Mouse (Mus musculus) forebrain, embryonic 15.5 days (tissue): ENCODE measurements around the gene Dhdh. TPM values are rescaled to one million over a fixed set of nuclear protein-coding genes. Genes with fewer than 3 reads are reported as not detected.
"Not testable (repeated sequence)": the region's sequence is repeated elsewhere in the genome, so short reads cannot be mapped to it uniquely, and the experiment has no call there.

Experiments
- ATAC-seq: fragments of 200-750 bp; cut with Nextera tagmentation; replicated peaks from 2 replicates; pipeline ENCODE4 v1.8.0; 2017; ENCODE audit warnings: mild to moderate bottlenecking, moderate TSS enrichment, moderate library complexity
- H3K27ac ChIP-seq: fragments of 300-500 bp; sonication (generic); replicated peaks from 2 replicates; pipeline ENCODE4 v1.5.1; 2015; ENCODE audit warnings: mild to moderate bottlenecking, inconsistent platforms
- H3K27me3 ChIP-seq: fragments of 300-500 bp; sonication (generic); 2 replicates; pipeline ENCODE4 v1.6.1; 2015; ENCODE audit warnings: inconsistent platforms
- H3K36me3 ChIP-seq: fragments of 300-500 bp; sonication (generic); 2 replicates; pipeline ENCODE4 v1.6.1; 2015; ENCODE audit warnings: mild to moderate bottlenecking, inconsistent platforms
- H3K4me1 ChIP-seq: fragments of 300-500 bp; sonication (generic); 2 replicates; pipeline ENCODE4 v1.6.1; 2015; ENCODE audit warnings: inconsistent platforms
- H3K4me2 ChIP-seq: fragments of 300-500 bp; sonication (generic); replicated peaks from 2 replicates; pipeline ENCODE4 v1.6.1; 2015; ENCODE audit warnings: mild to moderate bottlenecking, inconsistent platforms
- H3K4me3 ChIP-seq: fragments of 300-500 bp; sonication (generic); 2 replicates; pipeline ENCODE4 v1.5.1; 2015; ENCODE audit warnings: mild to moderate bottlenecking, inconsistent platforms
- H3K9ac ChIP-seq: fragments of 300-500 bp; sonication (generic); replicated peaks from 2 replicates; pipeline ENCODE4 v1.6.1; 2015; ENCODE audit warnings: mild to moderate bottlenecking, inconsistent platforms
- H3K9me3 ChIP-seq: fragments of 300-500 bp; sonication (generic); 2 replicates; pipeline ENCODE4 v1.6.1; 2016; ENCODE audit warnings: inconsistent platforms
- WGBS: fragments of 180-500 bp; shearing (Covaris S2); methylation state at CpG from one replicate; pipeline ENCODE4 v1.1.7; 2015; ENCODE audit warnings: mixed read lengths; 5-methylcytosine and 5-hydroxymethylcytosine counted together
- polyA plus RNA-seq: library from polyadenylated mRNA; unstranded; fragments of >200 nt; fragmentation: Nextera tagmentation; extraction: Ambion mirVana; gene quantifications from 2 replicates; pipeline ENCODE4 v1.2.1, GENCODE M21; 2015

Gene Dhdh
- polyA plus RNA-seq, result 2.3 and 2.6 TPM in 2 replicates

DNA sequence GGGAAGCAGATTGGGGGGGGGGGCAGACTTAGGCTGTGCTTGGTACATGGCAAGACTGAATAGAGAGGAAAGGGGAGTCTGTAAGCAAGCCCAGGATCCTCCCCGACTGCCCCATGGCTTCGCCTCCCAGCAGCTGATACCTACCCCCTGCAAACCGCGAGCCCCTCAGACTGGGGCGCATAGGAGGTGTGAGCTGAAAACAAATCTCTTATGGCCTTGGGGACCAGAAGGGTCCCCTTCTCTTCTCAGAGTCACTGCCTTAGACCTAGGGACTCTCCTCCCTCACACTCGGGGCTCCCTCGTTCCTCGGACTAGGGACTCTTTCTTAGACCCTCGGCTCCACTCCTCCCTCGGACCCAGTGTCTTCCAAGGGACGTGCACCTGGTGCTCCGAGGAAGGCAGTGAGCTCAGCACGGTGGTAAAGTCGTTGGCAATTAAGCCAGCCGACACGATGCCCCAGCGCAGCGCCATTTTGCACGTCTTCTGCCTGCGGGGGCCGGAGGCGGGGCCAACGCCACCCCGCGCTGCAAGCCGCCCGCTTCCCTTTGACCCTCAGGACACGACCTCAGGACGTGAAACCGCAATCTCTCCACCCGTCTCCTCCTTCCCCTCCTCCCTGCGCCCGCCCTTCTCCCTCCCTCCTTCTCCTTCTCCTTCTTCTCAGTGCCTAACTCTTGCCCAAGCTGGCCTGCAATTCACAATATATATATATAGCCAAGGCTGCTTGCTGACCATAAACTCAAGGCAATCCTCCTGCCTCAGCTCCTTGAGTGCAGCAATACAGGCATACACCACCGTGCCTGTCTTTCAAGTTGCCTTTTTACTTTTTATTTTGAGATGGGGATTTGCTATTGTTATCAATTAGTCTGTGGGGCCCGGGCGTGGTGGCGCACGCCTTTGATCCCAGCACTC lies at the start of gene Dhdh:
Gene Dhdh (minus strand): TSS at position 513 of the 912 bp plus-strand sequence.
- no peaks in the 10 kb centered on the region for H3K9me3 ChIP-seq
- H3K4me1 ChIP-seq, result peaks cover 16% of the 10 kb centered on the region
- peak within 1 kb of the TSS; percentile 68 for H3K27ac ChIP-seq
- peak within 1 kb of the TSS; percentile 81 for H3K4me2 ChIP-seq
- peaks cover 8% of the 10 kb centered on the region for H3K36me3 ChIP-seq
- peak; percentile 71 for ATAC-seq
- H3K27me3 ChIP-seq, result no peaks in the 10 kb centered on the region
- peak within 1 kb of the TSS; percentile 56 for H3K9ac ChIP-seq
- peak within 1 kb of the TSS; percentile 39 for H3K4me3 ChIP-seq
- 7% methylated on average over 37 of the region's 38 CpGs for WGBS

DNA sequence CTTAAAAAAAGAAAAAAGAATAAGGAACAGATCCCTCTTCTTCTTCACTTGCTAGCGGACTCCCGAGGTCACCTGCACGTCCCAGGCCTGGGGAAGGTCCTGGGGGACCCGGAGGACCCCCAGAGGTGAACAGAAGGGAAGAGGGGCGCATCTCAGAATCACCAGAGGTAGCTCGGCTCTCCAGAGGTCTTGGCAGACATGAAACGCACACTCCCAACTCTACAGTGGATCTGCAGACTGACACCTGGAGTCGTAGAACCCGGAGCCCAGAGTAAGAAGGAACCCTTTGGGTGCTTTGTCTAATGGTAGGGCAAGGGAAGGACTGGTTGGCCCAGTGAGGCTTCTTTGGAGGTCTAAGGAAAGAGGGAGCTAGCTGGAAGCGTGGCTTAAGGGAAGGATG lies 49.0 kb upstream of the Dhdh start:
- Histone ChIP-seq H3K4me2 (peak overlapping the region; percentile 81), H3K9me3 (no peaks in the 10 kb centered on the region), H3K4me3 (peak overlapping the region; percentile 54), H3K36me3 (no peaks in the 10 kb centered on the region), H3K27me3 (no peaks in the 10 kb centered on the region), H3K9ac (peak overlapping the region; percentile 72), H3K27ac (no peak overlapping the region), H3K4me1 (peaks cover 7% of the 10 kb centered on the region)
- 77% methylated on average over 10 of the region's 10 CpGs for WGBS
- ATAC-seq, result peak; percentile 6; the same call in 1 of the 2 replicates

DNA sequence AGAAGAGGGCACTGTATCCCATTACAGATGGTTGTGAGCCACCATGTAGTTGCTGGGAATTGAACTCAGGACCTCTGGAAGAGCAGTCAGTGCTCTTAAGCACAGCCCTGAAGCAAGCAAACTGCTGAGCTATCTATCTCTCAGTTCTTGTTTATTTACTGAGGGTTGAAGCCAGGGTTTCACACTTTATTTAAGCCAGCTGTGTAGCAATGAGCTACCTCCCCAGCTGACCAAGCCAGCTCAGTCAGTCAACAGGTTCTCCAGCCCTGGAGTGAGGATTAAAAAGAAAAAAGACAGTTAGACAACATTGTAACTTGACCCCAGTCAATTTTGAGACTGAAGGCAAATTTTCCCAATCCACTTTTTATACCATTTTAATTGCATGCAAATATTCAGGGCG lies 47.1 kb upstream of the Dhdh start:
- Histone ChIP-seq H3K36me3 (no peaks in the 10 kb centered on the region), H3K4me2 (no peak overlapping the region), H3K4me3 (no peak overlapping the region), H3K27me3 (no peaks in the 10 kb centered on the region), H3K9ac (no peak overlapping the region), H3K4me1 (peaks cover 7% of the 10 kb centered on the region), H3K9me3 (no peaks in the 10 kb centered on the region), H3K27ac (no peak overlapping the region)
- no peak for ATAC-seq
- 76% methylated on average over 1 of the region's 1 CpGs for WGBS

DNA sequence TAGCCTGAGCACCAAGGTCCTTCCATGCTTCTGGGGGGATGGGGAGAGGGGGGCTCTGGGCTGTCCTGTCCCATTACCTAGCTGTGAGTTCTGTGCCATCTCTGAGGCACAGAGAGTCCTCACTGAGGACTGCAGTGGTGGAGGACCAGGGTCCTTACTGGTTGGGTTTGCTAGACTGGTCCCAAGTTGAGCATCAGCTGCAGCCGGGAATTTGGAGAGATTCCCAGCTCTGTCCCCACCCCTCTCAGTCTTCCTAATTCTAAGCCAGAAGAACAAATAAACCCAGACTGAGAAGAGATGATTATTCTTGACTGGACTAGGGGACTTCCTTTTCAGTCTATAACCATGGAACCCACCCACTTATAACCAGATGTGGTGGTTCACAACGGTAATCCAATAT lies 42.0 kb upstream of the Dhdh start:
- no peak overlapping the region for H3K4me3 ChIP-seq
- no peaks in the 10 kb centered on the region for H3K9me3 ChIP-seq
- 66% methylated on average over 2 of the region's 2 CpGs for WGBS
- no peak overlapping the region for H3K9ac ChIP-seq
- no peaks in the 10 kb centered on the region for H3K36me3 ChIP-seq
- H3K4me1 ChIP-seq, result peaks cover 3% of the 10 kb centered on the region; the same call in 1 of the 2 replicates
- no peak for ATAC-seq
- no peak overlapping the region for H3K27ac ChIP-seq
- no peaks in the 10 kb centered on the region for H3K27me3 ChIP-seq
- H3K4me2 ChIP-seq, result no peak overlapping the region

DNA sequence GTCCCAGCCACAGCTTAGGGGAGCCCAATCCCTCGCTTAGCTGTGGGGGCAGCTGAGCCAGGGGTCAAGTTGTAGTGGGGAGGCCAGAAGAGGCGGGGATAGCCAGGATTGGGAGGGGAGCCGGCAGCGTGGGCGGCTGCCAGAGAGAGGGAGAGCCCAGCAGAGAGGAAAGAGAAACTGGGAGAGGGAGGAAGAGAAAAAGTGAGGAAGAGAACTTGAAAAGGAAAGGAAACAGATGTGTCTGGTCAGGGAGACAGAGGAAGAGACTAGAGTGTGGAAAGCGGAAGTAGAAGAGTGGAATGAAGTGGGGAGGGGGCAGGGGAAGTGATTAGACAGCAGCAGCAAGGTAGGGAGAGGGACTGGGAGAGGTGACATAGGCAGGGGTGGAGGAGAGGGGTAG lies 40.9 kb upstream of the Dhdh start:
- no peak overlapping the region for H3K4me3 ChIP-seq
- ATAC-seq, result no peak
- no peaks in the 10 kb centered on the region for H3K36me3 ChIP-seq
- peaks cover 14% of the 10 kb centered on the region for H3K4me1 ChIP-seq
- H3K9ac ChIP-seq, result no peak overlapping the region
- H3K27me3 ChIP-seq, result no peaks in the 10 kb centered on the region
- no peak overlapping the region for H3K4me2 ChIP-seq
- H3K9me3 ChIP-seq, result no peaks in the 10 kb centered on the region
- WGBS, result 24% methylated on average over 6 of the region's 6 CpGs
- H3K27ac ChIP-seq, result no peak overlapping the region

DNA sequence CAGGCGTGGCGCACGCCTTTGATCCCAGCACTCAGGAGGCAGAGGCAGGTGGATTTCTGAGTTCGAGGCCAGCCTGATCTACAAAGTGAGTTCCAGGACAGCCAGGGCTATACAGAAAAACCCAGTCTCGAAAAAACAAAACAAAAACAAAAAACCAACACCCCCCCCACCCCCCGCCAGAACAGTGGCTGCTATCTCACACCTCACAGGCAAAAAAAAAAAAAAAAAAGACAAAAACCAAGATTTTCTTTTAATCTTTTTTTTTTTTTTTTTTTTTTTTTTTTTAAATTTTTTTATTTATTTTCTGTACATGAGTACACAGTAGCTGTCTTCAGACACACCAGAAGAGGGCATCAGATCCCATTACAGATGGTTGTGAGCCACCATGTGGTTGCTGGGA lies 38.6 kb upstream of the Dhdh start:
- not testable (repeated sequence) for H3K36me3 ChIP-seq, ATAC-seq, H3K4me3 ChIP-seq, H3K4me2 ChIP-seq, H3K9ac ChIP-seq, H3K9me3 ChIP-seq, H3K27ac ChIP-seq, H3K27me3 ChIP-seq
- H3K4me1 ChIP-seq, result peaks cover 29% of the 10 kb centered on the region
- 95% methylated on average over 6 of the region's 6 CpGs for WGBS

DNA sequence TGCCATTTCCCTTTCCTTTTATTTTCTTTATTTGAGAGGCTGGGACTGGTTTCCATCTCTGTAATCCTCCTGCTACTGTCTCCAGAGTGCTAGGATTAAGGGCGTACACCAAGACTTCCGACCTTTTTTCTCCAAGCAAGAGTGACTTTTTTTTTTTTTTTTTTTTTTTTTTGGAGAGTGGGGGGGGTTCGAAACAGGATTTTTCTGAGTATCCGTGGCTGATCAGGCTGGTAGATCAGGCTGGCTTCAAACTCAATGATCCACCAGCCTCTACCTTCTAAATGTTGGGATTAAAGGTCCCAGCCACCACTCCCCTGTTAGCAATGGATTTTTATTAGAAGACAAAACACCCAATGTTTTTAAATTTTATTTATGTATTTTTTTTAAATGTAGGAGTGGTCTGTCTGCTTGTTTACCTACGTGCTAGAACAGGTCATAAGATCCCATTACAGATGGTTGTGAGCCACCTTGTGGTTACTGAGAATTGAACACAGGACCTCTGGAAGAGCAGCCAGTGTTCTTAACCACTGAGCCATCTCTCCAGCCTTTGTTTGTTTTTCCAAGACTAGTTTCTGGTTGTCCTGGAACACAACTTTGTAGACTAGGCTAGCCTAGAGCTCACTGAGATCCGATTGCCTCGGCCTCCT lies 38.0 kb upstream of the Dhdh start:
- 25% methylated on average over 7 of the region's 7 CpGs for WGBS
- ATAC-seq, result no peak; the same call in 1 of the 2 replicates
- peak overlapping the region; percentile 71 for H3K9ac ChIP-seq

DNA sequence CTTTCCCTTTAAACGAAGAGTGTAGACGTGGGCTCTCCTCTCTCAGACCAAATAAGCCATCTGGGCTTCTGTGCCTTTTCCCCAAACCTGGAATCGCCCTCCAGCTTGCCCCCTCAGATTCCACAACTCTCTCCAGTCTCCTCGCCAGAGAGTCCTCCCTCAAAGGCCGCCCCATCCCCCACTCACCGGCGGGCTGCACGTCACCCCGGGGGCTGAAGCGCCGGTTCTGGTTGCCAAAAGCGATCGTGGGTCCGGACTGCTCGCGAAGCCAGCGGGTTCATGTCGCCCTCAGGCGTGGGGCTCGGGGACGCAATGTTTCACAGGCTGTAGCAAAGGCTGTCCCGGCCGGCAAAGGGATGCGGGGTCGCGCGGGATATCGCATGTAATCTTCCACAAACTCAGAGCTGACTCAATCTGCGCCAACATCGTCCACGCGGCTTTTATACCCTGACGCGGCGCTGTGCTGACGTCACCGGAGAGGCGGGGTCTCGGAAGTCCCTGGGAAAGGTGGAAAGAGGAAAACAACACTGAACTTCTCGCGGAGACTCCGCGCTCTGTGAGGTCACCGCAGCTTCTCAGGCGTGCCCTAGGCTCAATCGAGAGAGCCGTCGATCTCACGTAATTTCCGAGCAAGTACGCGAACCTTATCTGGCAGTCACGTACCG lies 37.3 kb upstream of the Dhdh start, which contains the start of the genes Ppp1r15a and Plekha4:
Gene Ppp1r15a (minus strand): TSS at position 460 of the 665 bp plus-strand sequence.
Gene Plekha4 (plus strand): TSS at position 522 of the 665 bp plus-strand sequence.
- Histone ChIP-seq H3K27ac (peak within 1 kb of the TSS; percentile 76), H3K4me1 (peaks cover 31% of the 10 kb centered on the region), H3K36me3 (no peaks in the 10 kb centered on the region), H3K9me3 (no peaks in the 10 kb centered on the region), H3K27me3 (no peaks in the 10 kb centered on the region), H3K4me3 (peak within 1 kb of the TSS; percentile 65), H3K4me2 (peak within 1 kb of the TSS; percentile 76), H3K9ac (peak within 1 kb of the TSS; percentile 71)
- WGBS, result under 1% methylated on average over 54 of the region's 54 CpGs
- peak; percentile 77 for ATAC-seq

More for the DNA sequence above, 38.0 kb upstream of the Dhdh start:
- Histone ChIP-seq H3K4me2 (peak overlapping the region; percentile 76), H3K9me3 (no peaks in the 10 kb centered on the region), H3K27ac (peak overlapping the region; percentile 76), H3K4me1 (peaks cover 31% of the 10 kb centered on the region), H3K27me3 (no peaks in the 10 kb centered on the region), H3K4me3 (peak overlapping the region; percentile 65), H3K36me3 (no peaks in the 10 kb centered on the region)

DNA sequence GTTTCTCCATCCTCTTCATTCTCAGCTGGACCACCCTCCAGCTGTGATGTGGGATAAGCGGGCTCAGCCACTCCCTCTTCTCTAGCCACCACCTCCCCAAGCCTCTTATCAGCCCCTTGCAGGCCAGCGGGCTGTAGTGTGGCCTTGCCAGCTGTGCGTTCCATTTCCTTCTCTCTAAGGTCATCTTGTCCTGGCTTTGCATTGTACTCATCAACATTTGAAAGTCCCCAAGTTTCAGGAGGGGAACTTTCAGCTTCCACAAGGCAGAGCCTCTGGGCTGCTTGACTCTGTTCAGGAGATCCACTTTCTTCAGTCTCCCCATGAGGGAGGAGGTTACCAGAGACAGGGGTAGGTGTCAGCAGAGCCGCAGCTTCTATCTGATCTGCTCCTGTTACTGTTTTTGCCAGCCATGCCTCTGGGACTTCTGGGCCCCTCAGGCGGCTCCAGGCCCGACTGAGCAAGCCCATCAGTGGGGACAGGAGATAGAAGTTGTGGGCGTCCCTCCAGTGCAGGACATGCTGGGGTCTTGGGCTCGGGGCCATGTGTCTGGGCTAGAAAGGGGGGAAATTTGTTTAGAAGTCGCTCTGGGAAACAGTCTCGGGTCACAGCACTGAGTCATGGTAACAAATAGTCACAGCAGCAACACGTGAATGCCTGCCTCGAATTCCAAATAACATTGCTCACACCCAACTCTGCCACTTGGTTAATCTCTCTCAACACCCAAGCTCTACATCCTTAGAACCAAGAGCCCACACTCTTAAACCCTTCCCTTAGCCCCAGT lies 36.4 kb upstream of the Dhdh start:
- ATAC-seq, result no peak
- peaks cover 29% of the 10 kb centered on the region for H3K4me1 ChIP-seq
- peak overlapping the region; percentile 71 for H3K9ac ChIP-seq
- 31% methylated on average over 12 of the region's 12 CpGs for WGBS
- no peaks in the 10 kb centered on the region for H3K9me3 ChIP-seq
- no peaks in the 10 kb centered on the region for H3K36me3 ChIP-seq
- peak overlapping the region; percentile 65 for H3K4me3 ChIP-seq
- no peak overlapping the region for H3K27ac ChIP-seq
- no peaks in the 10 kb centered on the region for H3K27me3 ChIP-seq
- peak overlapping the region; percentile 76 for H3K4me2 ChIP-seq

DNA sequence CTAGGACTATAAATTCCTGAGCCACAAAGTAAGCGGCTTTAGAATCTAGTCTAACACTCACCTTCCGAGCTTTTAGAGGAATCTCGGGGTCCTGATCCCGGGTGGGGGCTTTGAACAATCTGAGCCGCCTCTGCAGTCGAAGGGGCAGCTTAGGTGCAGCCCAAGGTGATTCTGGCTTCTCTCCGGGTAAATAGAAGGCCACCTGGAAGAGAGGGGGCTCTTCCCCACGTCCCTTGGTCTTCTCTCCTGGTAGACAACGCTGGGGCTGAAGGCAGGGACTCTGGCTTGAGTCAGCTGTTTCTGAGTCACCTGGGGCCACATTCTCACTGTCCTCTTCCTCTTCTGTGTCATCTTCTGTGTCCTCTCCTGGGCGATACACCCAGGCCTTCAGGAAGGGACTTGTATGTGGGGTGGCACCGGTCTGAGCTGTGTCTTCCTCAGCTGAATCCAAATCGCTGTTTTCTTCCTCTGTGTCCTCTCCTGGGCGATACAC lies 35.1 kb upstream of the Dhdh start:
- no peaks in the 10 kb centered on the region for H3K9me3 ChIP-seq
- H3K36me3 ChIP-seq, result no peaks in the 10 kb centered on the region
- no peak overlapping the region for H3K9ac ChIP-seq
- H3K27me3 ChIP-seq, result no peaks in the 10 kb centered on the region
- no peak for ATAC-seq
- WGBS, result 89% methylated on average over 13 of the region's 13 CpGs
- H3K4me2 ChIP-seq, result no peak overlapping the region
- no peak overlapping the region for H3K4me3 ChIP-seq
- H3K4me1 ChIP-seq, result peaks cover 29% of the 10 kb centered on the region
- H3K27ac ChIP-seq, result no peak overlapping the region

DNA sequence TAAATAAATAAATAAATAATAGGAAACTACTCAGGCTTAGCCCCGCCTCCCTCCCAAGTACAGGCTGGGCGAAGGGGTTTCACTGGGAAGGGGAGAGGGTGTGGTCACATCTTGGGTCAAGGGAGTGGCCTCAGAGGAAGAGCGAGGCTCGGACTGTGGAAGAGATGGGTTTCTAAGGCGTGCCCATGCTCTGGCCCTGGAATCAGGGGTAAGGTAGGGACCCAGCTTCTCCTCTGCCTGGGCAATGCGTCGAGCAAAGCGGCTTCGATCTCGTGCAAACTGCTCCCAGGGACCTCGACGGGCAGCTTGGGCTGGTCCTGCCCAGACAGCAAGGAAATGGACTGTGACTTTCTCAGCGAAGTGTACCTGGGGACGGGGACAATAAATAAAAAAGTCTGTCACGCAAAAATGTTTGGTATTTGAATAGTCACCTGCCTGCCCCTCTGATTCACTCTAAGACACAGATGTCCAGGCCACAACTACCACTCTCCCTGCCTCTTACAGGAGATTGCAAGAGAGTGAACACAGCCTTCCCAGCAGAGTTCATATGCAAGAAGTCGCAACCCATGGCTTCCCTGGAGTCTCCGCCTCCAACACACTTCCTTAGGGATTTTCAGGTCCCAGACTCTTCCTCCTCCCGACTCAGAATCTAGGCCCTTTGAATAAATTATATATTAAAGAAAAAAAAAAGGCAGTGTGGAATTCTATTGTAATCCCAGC lies 34.5 kb upstream of the Dhdh start:
- no peak for ATAC-seq
- Histone ChIP-seq H3K9ac (no peak overlapping the region), H3K4me3 (no peak overlapping the region), H3K27ac (no peak overlapping the region), H3K4me1 (peaks cover 29% of the 10 kb centered on the region), H3K36me3 (no peaks in the 10 kb centered on the region), H3K9me3 (no peaks in the 10 kb centered on the region), H3K4me2 (no peak overlapping the region), H3K27me3 (no peaks in the 10 kb centered on the region)
- 80% methylated on average over 18 of the region's 18 CpGs for WGBS
